Mouse (Mus musculus): ENCODE measurements around the gene Dynlt1a.
"Not testable (repeated sequence)": the region's sequence is repeated elsewhere in the genome, so short reads cannot be mapped to it uniquely, and the experiment has no call there.

- not testable (repeated sequence) for TF ChIP-seq CTCF, EP300 (IDR thresholded peaks at IDR 0.05; ENCODE audit: low read depth)
Observed at GRCm38 (mm10) chr17:6321778-6322101, 4.4 kb upstream of the Dynlt1a start.

Measured in heart, postnatal 0 days (tissue).